Mouse (Mus musculus) limb, embryonic 15.5 days (tissue): ENCODE results near the gene Tldc1. TPM values are rescaled to one million over a fixed set of nuclear protein-coding genes. Genes with fewer than 3 reads are reported as not detected.

ENCODE experiments used
- ATAC-seq: fragments of 200-750 bp; cut with Nextera tagmentation; 2 replicates; pipeline ENCODE4 v1.8.0; 2017; ENCODE audit warnings: low read depth, moderate TSS enrichment; ENCODE audit not compliant: insufficient number of reproducible peaks, low FRiP score, low TSS enrichment
- H3K27ac ChIP-seq: fragments of 300-500 bp; sonication (generic); 2 replicates; pipeline ENCODE4 v1.5.1; 2015; ENCODE audit warnings: moderate library complexity, mild to moderate bottlenecking, inconsistent platforms
- H3K27me3 ChIP-seq: fragments of 300-500 bp; sonication (generic); 2 replicates; pipeline ENCODE4 v1.6.1; 2015; ENCODE audit warnings: inconsistent platforms
- H3K36me3 ChIP-seq: fragments of 300-500 bp; sonication (generic); 2 replicates; pipeline ENCODE4 v1.6.1; 2015; ENCODE audit warnings: inconsistent platforms
- H3K4me1 ChIP-seq: fragments of 300-500 bp; sonication (generic); 2 replicates; pipeline ENCODE4 v1.6.1; 2015; ENCODE audit warnings: inconsistent platforms
- H3K4me2 ChIP-seq: fragments of 300-500 bp; sonication (generic); 2 replicates; pipeline ENCODE4 v1.6.1; 2015; ENCODE audit warnings: mild to moderate bottlenecking, inconsistent platforms
- H3K4me3 ChIP-seq: fragments of 300-500 bp; sonication (generic); 2 replicates; pipeline ENCODE4 v1.5.1; 2015; ENCODE audit warnings: mild to moderate bottlenecking, inconsistent platforms
- H3K9ac ChIP-seq: fragments of 300-500 bp; sonication (generic); 2 replicates; pipeline ENCODE4 v1.6.1; 2015; ENCODE audit warnings: inconsistent platforms
- H3K9me3 ChIP-seq: fragments of 300-500 bp; sonication (generic); 2 replicates; pipeline ENCODE4 v1.6.1; 2016; ENCODE audit warnings: inconsistent platforms
- WGBS: fragments of 180-500 bp; shearing (Covaris S2); methylation state at CpG from one replicate; pipeline ENCODE4 v1.1.7; 2015; 5-methylcytosine and 5-hydroxymethylcytosine counted together
- polyA plus RNA-seq: library from polyadenylated mRNA; unstranded; fragments of >200 nt; fragmentation: Nextera tagmentation; extraction: Ambion mirVana; gene quantifications from 2 replicates; pipeline ENCODE4 v1.2.1, GENCODE M21; 2015

Tldc1 gene
- polyA plus RNA-seq, 1 experiment from 2014 or later, result 11.5 TPM

GRCm38 (mm10) chr8:119812650-119813431 lies 34.6 kb upstream of the Tldc1 start:
- no peaks in the 10 kb centered on the region for H3K27me3 ChIP-seq
- peaks cover 8% of the 10 kb centered on the region; the same call in 1 of the 2 replicates for H3K36me3 ChIP-seq
- H3K27ac ChIP-seq, result no peak overlapping the region
- no peaks in the 10 kb centered on the region for H3K9me3 ChIP-seq
- WGBS, result 72% methylated on average over 12 of the region's 12 CpGs
- no peak overlapping the region for H3K4me2 ChIP-seq
- no peak overlapping the region for H3K9ac ChIP-seq
- ATAC-seq, result no peak
- no peak overlapping the region for H3K4me3 ChIP-seq
- H3K4me1 ChIP-seq, result peaks cover 32% of the 10 kb centered on the region

GRCm38 (mm10) chr8:119811925-119812324 lies 33.7 kb upstream of the Tldc1 start:
- Histone ChIP-seq H3K4me3 (no peak overlapping the region), H3K9me3 (no peaks in the 10 kb centered on the region), H3K4me1 (peaks cover 27% of the 10 kb centered on the region), H3K27me3 (no peaks in the 10 kb centered on the region), H3K27ac (no peak overlapping the region), H3K36me3 (peaks cover 8% of the 10 kb centered on the region; the same call in 1 of the 2 replicates), H3K4me2 (no peak overlapping the region), H3K9ac (no peak overlapping the region)
- no peak for ATAC-seq
- WGBS, result 58% methylated on average over 6 of the region's 6 CpGs

- no peak overlapping the region for H3K4me2 ChIP-seq
- no peak overlapping the region for H3K4me3 ChIP-seq
- ATAC-seq, result no peak
- H3K27ac ChIP-seq, result no peak overlapping the region
- peaks cover 8% of the 10 kb centered on the region; the same call in 1 of the 2 replicates for H3K36me3 ChIP-seq
- no peaks in the 10 kb centered on the region for H3K9me3 ChIP-seq
- no peaks in the 10 kb centered on the region for H3K27me3 ChIP-seq
- no peak overlapping the region for H3K9ac ChIP-seq
- WGBS, result 78% methylated on average over 14 of the region's 14 CpGs
- H3K4me1 ChIP-seq, result peaks cover 26% of the 10 kb centered on the region
Observed at GRCm38 (mm10) chr8:119810953-119811499, 32.8 kb upstream of the Tldc1 start.

GRCm38 (mm10) chr8:119810127-119810868 lies 32.1 kb upstream of the Tldc1 start:
- H3K4me2 ChIP-seq, result no peak overlapping the region
- no peak overlapping the region for H3K27ac ChIP-seq
- H3K4me3 ChIP-seq, result no peak overlapping the region
- H3K9ac ChIP-seq, result no peak overlapping the region
- 84% methylated on average over 23 of the region's 23 CpGs for WGBS
- H3K36me3 ChIP-seq, result peaks cover 8% of the 10 kb centered on the region; the same call in 1 of the 2 replicates
- peaks cover 24% of the 10 kb centered on the region for H3K4me1 ChIP-seq
- no peaks in the 10 kb centered on the region for H3K27me3 ChIP-seq
- ATAC-seq, result no peak
- no peaks in the 10 kb centered on the region for H3K9me3 ChIP-seq

- peaks cover 8% of the 10 kb centered on the region; the same call in 1 of the 2 replicates for H3K36me3 ChIP-seq
- no peaks in the 10 kb centered on the region for H3K27me3 ChIP-seq
- H3K4me1 ChIP-seq, result peaks cover 24% of the 10 kb centered on the region
- 95% methylated on average over 9 of the region's 9 CpGs for WGBS
- no peak overlapping the region for H3K27ac ChIP-seq
- H3K4me3 ChIP-seq, result no peak overlapping the region
- no peak for ATAC-seq
- H3K9ac ChIP-seq, result no peak overlapping the region
- no peaks in the 10 kb centered on the region for H3K9me3 ChIP-seq
- H3K4me2 ChIP-seq, result no peak overlapping the region
Observed at GRCm38 (mm10) chr8:119809620-119810019, 31.4 kb upstream of the Tldc1 start.

- Histone ChIP-seq H3K36me3 (peaks cover 8% of the 10 kb centered on the region; the same call in 1 of the 2 replicates), H3K4me3 (no peak overlapping the region), H3K4me1 (peaks cover 10% of the 10 kb centered on the region; the same call in 1 of the 2 replicates), H3K9me3 (no peaks in the 10 kb centered on the region), H3K27me3 (no peaks in the 10 kb centered on the region), H3K9ac (no peak overlapping the region), H3K27ac (no peak overlapping the region), H3K4me2 (no peak overlapping the region)
- ATAC-seq, result no peak
- WGBS, result 82% methylated on average over 4 of the region's 4 CpGs
Observed at GRCm38 (mm10) chr8:119807687-119808086, 29.5 kb upstream of the Tldc1 start.

GRCm38 (mm10) chr8:119806422-119807263 lies 28.4 kb upstream of the Tldc1 start:
- no peak overlapping the region for H3K4me3 ChIP-seq
- no peak overlapping the region for H3K4me2 ChIP-seq
- H3K4me1 ChIP-seq, result peaks cover 6% of the 10 kb centered on the region; the same call in 1 of the 2 replicates
- H3K27ac ChIP-seq, result no peak overlapping the region
- peaks cover 8% of the 10 kb centered on the region; the same call in 1 of the 2 replicates for H3K36me3 ChIP-seq
- no peak overlapping the region for H3K9ac ChIP-seq
- no peaks in the 10 kb centered on the region for H3K9me3 ChIP-seq
- 61% methylated on average over 14 of the region's 14 CpGs for WGBS
- no peak for ATAC-seq
- no peaks in the 10 kb centered on the region for H3K27me3 ChIP-seq

- Histone ChIP-seq H3K4me3 (no peak overlapping the region), H3K9me3 (no peaks in the 10 kb centered on the region), H3K27ac (no peak overlapping the region), H3K4me1 (peaks cover 6% of the 10 kb centered on the region; the same call in 1 of the 2 replicates), H3K9ac (no peak overlapping the region), H3K36me3 (peaks cover 8% of the 10 kb centered on the region; the same call in 1 of the 2 replicates), H3K4me2 (no peak overlapping the region), H3K27me3 (no peaks in the 10 kb centered on the region)
- 64% methylated on average over 8 of the region's 8 CpGs for WGBS
- ATAC-seq, result no peak
Observed at GRCm38 (mm10) chr8:119805275-119805674, 27.1 kb upstream of the Tldc1 start.

GRCm38 (mm10) chr8:119802592-119802991 lies 24.4 kb upstream of the Tldc1 start:
- no peaks in the 10 kb centered on the region for H3K9me3 ChIP-seq
- no peaks in the 10 kb centered on the region for H3K36me3 ChIP-seq
- ATAC-seq, result no peak
- H3K27ac ChIP-seq, result no peak overlapping the region
- peaks cover 17% of the 10 kb centered on the region for H3K4me1 ChIP-seq
- no peak overlapping the region for H3K4me3 ChIP-seq
- 92% methylated on average over 1 of the region's 1 CpGs for WGBS
- H3K9ac ChIP-seq, result no peak overlapping the region
- H3K27me3 ChIP-seq, result no peaks in the 10 kb centered on the region
- H3K4me2 ChIP-seq, result no peak overlapping the region

GRCm38 (mm10) chr8:119801168-119801567 lies 23.0 kb upstream of the Tldc1 start:
- Histone ChIP-seq H3K9ac (no peak overlapping the region), H3K4me3 (no peak overlapping the region), H3K27ac (no peak overlapping the region), H3K27me3 (no peaks in the 10 kb centered on the region), H3K36me3 (no peaks in the 10 kb centered on the region), H3K4me2 (no peak overlapping the region), H3K9me3 (no peaks in the 10 kb centered on the region), H3K4me1 (peaks cover 11% of the 10 kb centered on the region)
- 20% methylated on average over 4 of the region's 4 CpGs for WGBS
- ATAC-seq, result no peak

GRCm38 (mm10) chr8:119798965-119799264 lies 20.7 kb upstream of the Tldc1 start:
- peaks cover 11% of the 10 kb centered on the region for H3K4me1 ChIP-seq

More at GRCm38 (mm10) chr8:119798965-119799264, 20.7 kb upstream of the Tldc1 start:
- Histone ChIP-seq H3K4me2 (peak overlapping the region; percentile 46), H3K36me3 (no peaks in the 10 kb centered on the region), H3K9me3 (no peaks in the 10 kb centered on the region), H3K27ac (peak overlapping the region; percentile 77), H3K4me3 (no peak overlapping the region), H3K9ac (no peak overlapping the region), H3K27me3 (no peaks in the 10 kb centered on the region)
- 55% methylated on average over 2 of the region's 2 CpGs for WGBS
- no peak for ATAC-seq
